Mouse (Mus musculus) testis, postnatal 14 days (tissue): ENCODE measurements around the gene Spock2.
"Not testable (repeated sequence)": the region's sequence is repeated elsewhere in the genome, so short reads cannot be mapped to it uniquely, and the experiment has no call there.

Source experiments
- DNase-seq: peaks from one replicate; pipeline ENCODE4 v3.0.0; 2021; ENCODE audit warnings: low spot score

Spock2 gene

DNA sequence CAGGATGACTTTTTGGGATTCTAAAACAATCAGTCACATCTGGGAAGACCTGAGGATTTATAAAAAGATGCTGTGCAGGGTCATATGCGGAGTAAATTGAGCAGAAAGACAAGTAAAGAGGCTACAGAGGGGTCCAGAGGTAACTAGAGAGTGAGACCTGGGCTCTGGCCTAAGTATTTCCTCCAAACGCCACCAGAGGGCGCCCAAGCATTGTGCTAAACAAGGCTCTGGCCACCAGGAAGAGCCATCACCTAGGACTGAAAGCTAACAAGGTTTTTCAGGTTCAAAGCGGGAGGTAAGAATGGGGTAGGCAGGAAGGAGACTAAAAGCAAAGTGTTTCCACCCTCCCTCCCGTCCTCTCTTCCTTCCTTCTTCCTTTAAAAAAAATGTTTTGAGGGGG, 42.1 kb downstream of the Spock2 start:
- DNase-seq, result peak; percentile 69

DNA sequence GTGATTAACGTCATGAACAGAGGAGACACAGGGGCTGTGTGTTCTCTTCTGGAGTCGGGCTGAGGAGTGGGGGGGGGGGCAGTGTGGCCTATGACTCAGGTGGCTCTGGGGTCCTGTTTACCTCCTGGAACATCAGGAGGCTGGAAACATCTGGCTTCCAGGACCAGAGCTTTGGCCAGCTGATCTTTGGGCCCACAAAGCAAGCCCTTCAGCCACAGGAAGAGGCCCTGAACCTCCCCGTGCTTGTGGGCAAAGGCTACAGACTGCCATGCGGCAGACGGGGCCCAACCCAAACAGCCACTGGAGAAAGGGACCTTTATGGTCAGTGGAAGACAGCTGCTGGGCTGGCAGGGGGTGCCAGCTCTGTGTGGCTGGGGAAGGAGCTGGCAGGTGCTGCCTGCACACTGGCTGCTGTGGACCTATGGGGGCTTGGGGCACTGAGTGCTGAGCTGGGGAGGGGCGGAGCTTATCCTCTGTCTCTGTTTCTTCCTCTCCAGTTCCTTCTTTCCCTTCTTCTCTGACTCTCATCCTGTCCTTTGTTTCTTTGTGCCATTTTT, 45.2 kb downstream of the Spock2 start:
- no peak for DNase-seq

DNA sequence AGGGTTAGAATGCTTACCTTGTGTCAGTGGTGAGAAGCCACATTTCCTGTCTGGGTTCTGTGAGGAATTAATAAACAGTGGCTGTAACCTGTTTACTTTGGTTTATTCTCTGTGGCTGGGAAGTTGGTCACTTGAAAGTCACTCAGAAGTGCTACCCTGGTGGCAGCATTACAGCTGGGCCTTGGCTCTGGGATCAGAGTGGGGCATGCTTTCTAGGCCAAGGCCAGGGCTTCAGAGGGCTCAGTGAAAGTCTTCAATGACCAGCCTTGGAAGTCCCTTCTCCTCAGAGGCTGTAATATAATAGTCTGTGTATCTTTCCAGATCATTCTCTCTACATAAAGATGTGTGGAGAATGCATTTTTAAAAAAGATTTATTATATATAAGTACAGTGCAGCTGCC, 50.0 kb downstream of the Spock2 start:
- no peak for DNase-seq

DNA sequence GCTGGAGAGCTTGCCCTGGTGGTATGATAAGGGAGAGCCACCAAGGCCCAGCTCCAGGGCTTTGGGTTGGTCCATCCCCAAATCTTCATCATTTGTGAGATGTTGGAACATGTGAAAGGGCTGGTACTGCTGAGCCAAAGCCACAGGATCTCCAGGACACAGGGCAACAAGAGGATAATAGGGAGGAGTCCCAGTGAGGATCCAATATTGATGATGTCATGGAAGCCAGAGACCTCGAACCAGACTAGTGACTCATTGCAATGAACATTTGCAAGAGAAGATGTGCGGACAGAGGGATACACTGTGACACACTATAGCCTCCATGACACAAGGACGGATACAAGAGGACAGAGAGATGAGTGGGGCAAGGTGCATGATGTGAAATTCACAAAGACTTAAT, 52.1 kb downstream of the Spock2 start:
- no peak for DNase-seq

DNA sequence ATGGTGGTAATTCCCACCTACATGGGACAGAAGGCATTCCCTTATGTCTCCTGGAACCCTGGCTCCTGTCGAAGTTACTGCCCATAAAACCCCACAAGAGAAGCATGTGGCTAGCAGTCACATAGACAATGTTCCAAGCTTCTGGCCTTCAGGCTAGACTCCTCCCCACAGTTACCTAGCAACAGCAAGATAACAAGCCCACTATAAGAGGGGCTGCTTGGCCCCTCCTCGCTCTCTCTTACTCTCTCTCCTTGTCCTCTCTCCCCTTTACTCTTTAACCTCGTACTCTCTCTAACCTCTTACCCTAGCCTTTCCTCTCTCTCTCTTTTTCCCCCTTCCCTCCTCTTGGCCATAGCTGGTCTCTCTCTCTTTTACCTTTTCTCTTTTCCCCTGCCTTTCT, 55.4 kb downstream of the Spock2 start:
- DNase-seq, result not testable (repeated sequence)

DNA sequence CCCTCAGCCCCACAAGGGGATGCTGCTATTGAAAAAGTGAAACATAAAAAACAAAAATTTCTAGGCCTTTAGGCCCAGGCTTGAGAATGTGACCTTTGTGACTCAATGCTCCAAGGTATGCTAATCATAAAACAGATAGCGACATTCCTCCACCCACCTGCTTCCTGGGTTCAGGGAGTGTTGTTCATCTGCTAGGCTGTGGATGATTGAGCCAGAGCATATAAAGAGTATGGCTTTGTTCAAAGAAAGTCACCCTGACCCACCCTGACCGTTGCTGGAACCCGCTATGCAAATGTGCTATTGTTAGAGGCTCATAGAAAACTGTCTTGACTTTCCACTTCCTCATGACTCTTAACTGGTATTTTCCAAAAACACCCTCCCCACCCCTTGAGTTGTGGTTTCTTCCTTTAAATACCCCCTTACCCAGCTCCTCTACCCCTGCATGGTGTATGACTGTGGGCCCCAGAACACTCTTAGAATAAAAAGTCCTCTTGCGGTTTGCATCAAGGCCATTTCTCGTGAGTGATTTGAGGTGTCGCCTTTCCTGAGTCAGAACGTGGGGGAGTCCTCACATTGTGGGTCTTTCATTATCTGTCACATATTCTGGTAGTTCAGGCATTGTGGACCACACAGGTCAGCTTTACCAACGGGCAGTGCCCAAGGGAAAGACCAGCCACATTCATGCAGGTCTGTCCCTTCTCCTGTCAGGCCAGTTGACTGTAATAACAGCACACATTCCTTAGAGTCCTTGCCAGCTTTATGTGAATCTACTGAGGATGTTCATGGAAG, 56.4 kb downstream of the Spock2 start:
- not testable (repeated sequence) for DNase-seq

DNA sequence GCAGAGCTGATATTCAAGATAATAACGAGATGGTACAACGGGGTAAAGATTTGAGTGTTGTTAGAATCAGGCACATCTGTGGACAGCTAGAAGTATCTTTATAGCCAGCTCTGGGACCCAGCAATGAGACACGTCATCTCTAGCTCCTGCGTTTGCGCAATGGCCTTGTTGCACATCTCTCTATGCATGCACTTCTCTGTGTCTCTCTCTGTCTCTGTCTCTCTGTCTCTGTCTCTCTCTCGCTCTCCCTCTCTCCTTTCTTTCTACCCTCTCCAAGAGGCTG, 56.9 kb downstream of the Spock2 start:
- DNase-seq, result no peak

DNA sequence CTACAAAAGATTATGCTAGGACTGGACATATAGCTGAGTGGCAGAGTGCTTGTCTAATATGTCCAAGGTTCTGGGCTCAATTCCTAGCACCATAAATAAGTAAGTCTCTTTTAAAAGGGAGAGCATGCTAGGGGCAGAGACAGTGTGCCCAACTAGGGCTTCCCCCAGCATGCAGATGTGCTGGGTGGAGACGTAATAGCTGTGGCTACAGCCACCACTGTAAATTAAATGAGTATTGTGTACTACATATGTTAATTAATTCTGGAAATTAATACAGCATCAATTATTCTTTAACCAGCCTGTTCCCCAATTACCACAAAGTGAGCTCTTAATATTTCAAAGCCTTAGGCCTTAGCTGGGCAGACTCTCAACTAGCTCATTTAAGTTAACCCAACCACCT, 58.9 kb downstream of the Spock2 start:
- no peak for DNase-seq

DNA sequence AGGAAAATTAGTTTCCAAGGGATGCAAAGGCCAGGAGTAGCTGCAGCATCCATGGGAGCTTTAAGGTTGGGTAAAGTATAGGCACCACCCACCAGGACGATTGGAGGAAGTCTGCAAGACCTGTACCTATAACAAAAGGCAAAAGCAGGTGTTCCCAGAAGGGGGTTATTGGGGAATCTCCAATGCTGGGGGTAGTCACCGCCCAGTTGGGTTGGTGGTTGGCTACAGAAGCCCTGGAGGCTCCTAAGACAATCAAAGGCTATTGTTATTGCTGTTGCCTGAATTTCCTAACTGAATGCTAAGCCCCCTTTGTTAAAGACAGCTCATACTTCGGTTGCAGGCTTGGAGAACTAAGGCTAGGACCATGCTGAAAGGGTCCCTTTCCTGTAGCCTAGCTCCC, 60.0 kb downstream of the Spock2 start:
- no peak for DNase-seq

DNA sequence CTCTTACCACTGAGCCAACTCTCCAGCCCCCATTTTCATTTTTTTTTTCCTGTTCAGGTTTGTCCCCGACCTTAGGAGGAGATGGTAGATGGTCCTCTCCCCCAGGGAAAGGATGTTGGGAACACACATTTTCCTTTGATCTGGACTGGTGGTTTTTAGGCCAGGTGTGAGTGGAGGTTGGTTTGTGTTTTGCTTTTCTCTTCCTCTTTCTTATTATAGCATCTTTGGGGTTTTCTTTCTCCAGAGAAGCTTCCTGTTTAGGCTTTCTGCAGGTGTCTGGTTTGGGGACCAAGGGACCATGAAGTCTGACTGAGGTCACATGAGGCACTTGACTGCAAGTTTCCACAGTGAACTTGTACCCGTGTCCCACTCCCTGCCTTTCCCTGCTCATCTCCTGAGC, 62.3 kb downstream of the Spock2 start:
- no peak for DNase-seq

DNA sequence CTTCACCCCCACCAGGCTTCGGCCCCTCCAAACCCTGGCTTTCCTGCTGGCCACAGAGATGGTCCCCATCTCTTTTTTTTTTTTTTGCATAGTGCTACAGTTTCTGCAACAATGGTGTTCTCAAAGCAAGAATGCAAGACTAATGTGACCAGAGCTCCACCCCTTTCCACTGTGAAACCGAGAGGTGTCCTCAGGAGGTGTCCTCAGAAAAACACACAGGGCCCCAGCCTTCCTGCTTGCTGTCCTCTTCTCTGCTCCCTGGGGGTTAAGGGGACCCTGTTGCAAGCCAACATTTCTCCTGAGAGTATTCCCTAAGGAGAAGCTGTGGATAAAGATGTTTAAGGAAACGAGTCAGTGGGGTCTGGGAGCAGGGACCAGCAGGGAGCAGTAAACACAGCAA, 62.9 kb downstream of the Spock2 start:
- no peak for DNase-seq

DNA sequence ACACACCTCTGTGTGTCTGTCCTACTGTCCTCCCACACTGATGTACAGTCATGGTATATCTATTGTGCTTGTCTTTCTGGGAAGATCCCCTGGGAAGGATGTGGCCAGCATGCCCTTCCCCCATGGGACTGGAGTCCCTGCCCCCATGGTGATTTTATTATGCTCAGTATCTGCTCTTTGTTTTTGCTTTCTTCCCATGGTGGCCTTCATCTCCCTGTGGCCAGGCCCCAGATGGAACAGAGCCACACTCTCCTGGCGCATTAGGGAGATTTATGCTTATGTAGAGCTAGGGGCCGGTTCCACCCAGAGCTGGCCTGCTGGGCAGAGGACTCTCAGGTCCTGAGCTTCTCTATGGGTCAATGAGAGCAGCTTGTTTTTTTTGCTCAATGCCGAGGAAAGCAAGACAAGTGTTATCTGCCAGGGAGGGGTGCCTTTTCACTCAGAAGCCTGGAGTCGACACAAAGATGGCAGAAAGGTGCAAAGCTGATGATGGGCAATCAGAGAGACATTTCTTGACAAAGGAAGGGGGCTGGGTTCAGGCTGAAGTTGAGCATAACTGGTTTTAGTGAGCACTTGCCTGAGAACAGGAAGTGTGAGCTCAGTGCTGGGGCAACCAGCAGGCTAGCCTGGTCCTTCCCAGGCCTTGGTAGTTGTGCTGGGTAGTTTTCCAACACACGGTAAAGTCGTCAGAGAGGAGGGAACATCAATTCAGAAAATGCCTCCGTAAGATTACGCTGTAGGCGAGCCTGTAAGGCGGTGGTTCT, 64.5 kb downstream of the Spock2 start:
- DNase-seq, result no peak

DNA sequence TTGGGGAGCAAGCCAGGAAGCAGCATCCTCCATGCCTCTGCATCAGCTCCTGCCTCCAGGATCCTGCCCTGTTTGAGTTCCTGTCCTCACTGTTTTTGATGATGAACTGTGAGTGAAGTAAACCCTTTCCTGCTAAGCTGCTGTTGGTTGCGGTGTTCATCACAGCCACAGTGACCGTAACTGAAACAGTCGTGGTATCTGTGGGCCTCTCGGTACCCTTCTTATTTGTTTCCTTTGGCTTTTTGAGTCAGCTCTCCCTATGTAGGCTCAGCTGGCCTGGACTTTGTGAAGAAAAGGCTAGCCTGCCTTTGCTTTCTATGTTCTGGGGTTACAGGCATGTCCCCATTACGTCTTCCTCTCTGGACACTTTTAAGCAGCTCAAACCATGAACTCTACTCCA, 65.3 kb downstream of the Spock2 start:
- DNase-seq, result no peak

DNA sequence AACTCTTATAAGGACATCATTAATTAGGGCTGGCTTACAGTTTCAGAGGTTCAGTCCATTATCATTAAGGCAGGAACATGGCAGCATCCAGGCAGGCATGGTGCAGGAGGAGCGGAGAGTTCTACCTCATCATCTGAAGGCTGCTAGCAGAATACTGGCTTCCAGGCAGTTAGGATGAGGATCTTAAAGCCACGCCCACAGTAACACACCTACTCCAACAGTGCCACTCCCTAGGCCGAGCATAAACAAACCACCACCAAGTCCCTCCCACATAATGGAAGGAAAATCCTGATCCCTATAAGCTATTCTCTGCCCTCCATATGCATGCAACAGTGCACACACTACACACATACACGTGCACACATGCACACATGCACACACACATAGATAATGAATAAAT, 66.3 kb downstream of the Spock2 start:
- no peak for DNase-seq

DNA sequence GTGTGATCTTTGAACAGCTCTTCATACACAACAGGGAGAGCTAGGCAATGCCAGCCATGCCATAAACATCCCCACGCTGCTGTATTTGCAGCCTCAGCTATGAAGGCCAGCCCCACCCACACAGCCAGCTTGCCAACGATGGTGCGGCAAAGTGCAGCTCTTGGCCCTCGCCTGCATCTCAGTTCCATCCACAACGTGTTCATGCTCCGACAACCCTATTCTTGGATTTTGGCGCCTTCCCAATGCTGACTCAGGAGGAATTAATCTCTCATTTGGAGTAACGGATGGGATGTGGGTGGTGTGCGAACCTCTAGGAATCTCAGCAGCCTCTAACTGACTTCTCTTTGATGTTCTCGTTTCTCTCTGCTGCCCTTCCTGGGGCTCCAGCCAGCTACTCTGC, 67.0 kb downstream of the Spock2 start:
- peak; percentile 69 for DNase-seq

DNA sequence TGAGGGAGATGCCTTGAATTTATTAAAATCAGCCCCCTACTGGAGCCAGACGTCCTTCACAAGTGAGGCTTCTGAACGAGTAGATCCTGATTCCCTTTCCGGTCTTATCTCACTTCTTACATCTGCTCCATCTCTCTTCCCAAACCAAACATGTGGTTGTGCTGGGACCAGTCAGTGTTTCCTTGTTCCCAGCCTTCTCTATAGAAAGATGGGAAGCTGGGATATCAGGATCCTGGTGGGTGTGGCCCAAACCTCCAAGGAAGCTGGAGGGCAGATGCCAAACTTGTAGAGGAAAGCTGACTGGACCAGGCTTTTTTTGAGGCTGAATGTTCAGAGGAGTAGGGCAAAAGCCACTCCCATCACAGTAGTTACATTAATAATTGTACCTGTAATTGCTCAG, 68.5 kb downstream of the Spock2 start:
- no peak for DNase-seq

DNA sequence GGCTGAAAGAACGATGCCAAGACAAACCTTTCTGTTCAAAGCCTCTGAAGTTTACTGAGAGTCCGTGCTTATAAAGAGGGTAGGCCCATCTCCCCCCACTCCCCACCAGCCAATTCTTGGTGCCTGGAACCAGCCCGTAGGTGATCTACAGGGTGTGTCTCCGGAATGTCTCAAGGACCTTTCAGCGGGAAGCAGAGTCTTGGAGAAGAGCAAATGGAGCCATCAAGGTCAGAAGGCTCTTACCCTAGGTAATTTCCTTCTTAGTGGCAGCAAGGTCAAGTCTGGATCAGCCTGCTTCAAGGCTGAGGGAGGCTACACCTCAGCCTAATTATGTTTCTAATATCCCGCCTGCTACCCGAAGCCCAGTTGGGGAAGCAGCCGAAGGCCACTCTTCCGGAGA, 69.3 kb downstream of the Spock2 start:
- DNase-seq, result not testable (repeated sequence)
